Mouse (Mus musculus): ENCODE measurements around the gene Bag2.

- TF ChIP-seq CTCF (IDR thresholded peaks at IDR 0.05 in 2 of 3, conservative IDR thresholded peaks at IDR 0.05 in 1 of 3; ENCODE audit: control insufficient read depth in 1 of 3, insufficient read depth in 1 of 3, low read depth in 2 of 3, low read length in 3 of 3, poor library complexity in 1 of 3, severe bottlenecking in 1 of 3) (no peak), ELF1 (IDR thresholded peaks at IDR 0.05; ENCODE audit: low read depth, low read length) (no peak)
Observed at GRCm38 (mm10) chr1:33766520-33767508, 9.2 kb upstream of the Bag2 start.

All from MEL (cell line).